Comparison of ENCODE assay signal across 29 mouse cellular contexts in genomic region chr13:40023201-40023777, GRCm38 (mm10).
A peak's percentile ranks its signal among the peaks of the same experiment; 100 is the strongest.
DNase-seq lines count a peak whose midpoint lies in the region; ATAC-seq lines count a peak whose summit lies in the region.
"Had no signal": no experiment of that assay in that cellular context is flagged by ENCODE, and none has a peak within 500 bp of the region (broad histone marks: within the 10 kb centered on the region; RNA-seq: fewer than 3 reads in every experiment).

No protein-coding gene starts in this region.

- no peak for ATAC-seq in forebrain, embryonic 13.5 days
- ATAC-seq: activated CD4-positive, CD25-positive, alpha-beta regulatory T cell, adult 4 months; forebrain, embryonic 15.5 days; hindbrain, embryonic 16.5 days; intestine, embryonic 15.5 days had no signal

- WGBS in forebrain, embryonic 13.5 days = 54% methylated on average over 8 of the region's 8 CpGs

- no peak overlapping the region for H3K4me2 ChIP-seq in forebrain, embryonic 13.5 days
- H3K4me2 ChIP-seq: embryonic facial prominence, embryonic 12.5 days; embryonic facial prominence, embryonic 15.5 days; forebrain, embryonic 15.5 days; heart, embryonic 12.5 days; heart, embryonic 15.5 days; hindbrain, embryonic 13.5 days; intestine, embryonic 15.5 days had no signal

- H3K36me3 ChIP-seq in forebrain, embryonic 13.5 days (ENCODE audit: poor library complexity, severe bottlenecking) = no peaks in the 10 kb centered on the region
- H3K36me3 ChIP-seq: embryonic facial prominence, embryonic 12.5 days; embryonic facial prominence, embryonic 15.5 days; forebrain, embryonic 15.5 days; G1E; heart, embryonic 12.5 days; heart, embryonic 15.5 days; hindbrain, embryonic 10.5 days; hindbrain, embryonic 13.5 days; intestine, embryonic 15.5 days had no signal

- peak; percentile 15 for DNase-seq in cerebellum, adult 11-12 months
- DNase-seq in cerebellum, postnatal 10 days = no peak
- peak; percentile 28 for DNase-seq in cerebellum, adult 9-11 months
- no peak for DNase-seq in cerebellum, postnatal 4 days (ENCODE audit: low spot score in 2 of 2)
- DNase-seq in Muller cell, postnatal 12 days (ENCODE audit: inconsistent ontology term) = peak; percentile 90
- DNase-seq in brain, adult 2 months (ENCODE audit: low read depth, low spot score) = peak; percentile 73
- DNase-seq: adrenal gland, adult 8-10 months; adrenal gland, postnatal 25 days; B cell, adult 2 months; gastrocnemius, adult 2 months; gastrocnemius, postnatal 14 days; heart, adult 18-20 months; heart, postnatal 10 days; heart, postnatal 36 days; kidney, adult 11 months; kidney, adult 8-10 months had no signal

- H3K4me3 ChIP-seq in forebrain, embryonic 13.5 days = no peak overlapping the region
- H3K4me3 ChIP-seq: embryonic facial prominence, embryonic 12.5 days; embryonic facial prominence, embryonic 15.5 days; forebrain, embryonic 15.5 days; gastrocnemius, adult 2 months; heart, embryonic 12.5 days; heart, embryonic 15.5 days; hindbrain, embryonic 10.5 days; hindbrain, embryonic 13.5 days; intestine, embryonic 15.5 days had no signal

- no peak overlapping the region for H3K9ac ChIP-seq in forebrain, embryonic 13.5 days
- H3K9ac ChIP-seq: embryonic facial prominence, embryonic 12.5 days; embryonic facial prominence, embryonic 15.5 days; forebrain, embryonic 15.5 days; heart, embryonic 12.5 days; heart, embryonic 15.5 days; hindbrain, embryonic 13.5 days; intestine, embryonic 15.5 days had no signal

- no peaks in the 10 kb centered on the region for H3K9me3 ChIP-seq in forebrain, embryonic 13.5 days (replicated peaks)
- H3K9me3 ChIP-seq: embryonic facial prominence, embryonic 12.5 days; embryonic facial prominence, embryonic 15.5 days; heart, embryonic 12.5 days; heart, embryonic 15.5 days; hindbrain, embryonic 13.5 days; intestine, embryonic 15.5 days had no signal

- no peaks in the 10 kb centered on the region for H3K4me1 ChIP-seq in forebrain, embryonic 13.5 days
- H3K4me1 ChIP-seq: embryonic facial prominence, embryonic 12.5 days; embryonic facial prominence, embryonic 15.5 days; forebrain, embryonic 15.5 days; heart, embryonic 12.5 days; heart, embryonic 15.5 days; hindbrain, embryonic 10.5 days; hindbrain, embryonic 13.5 days; intestine, embryonic 15.5 days had no signal

- H3K27me3 ChIP-seq in forebrain, embryonic 13.5 days = no peaks in the 10 kb centered on the region
- H3K27me3 ChIP-seq: CH12.LX; embryonic facial prominence, embryonic 12.5 days; embryonic facial prominence, embryonic 15.5 days; forebrain, embryonic 15.5 days; heart, embryonic 12.5 days; heart, embryonic 15.5 days; hindbrain, embryonic 13.5 days; intestine, embryonic 15.5 days had no signal

- H3K27ac ChIP-seq in forebrain, embryonic 13.5 days = no peak overlapping the region
- H3K27ac ChIP-seq: embryonic facial prominence, embryonic 12.5 days; embryonic facial prominence, embryonic 15.5 days; forebrain, embryonic 15.5 days; gastrocnemius, adult 2 months; heart, embryonic 15.5 days; hindbrain, embryonic 10.5 days; hindbrain, embryonic 13.5 days; intestine, embryonic 15.5 days had no signal

Comparison
In these comparisons a context has a peak if more than half of its experiments do, and no peak if none do; other contexts are left out.
1. DNase-seq: peak in cerebellum, adult 11-12 months (single experiment), cerebellum, adult 9-11 months (single experiment), Muller cell, postnatal 12 days (single experiment) and brain, adult 2 months (single experiment); none in cerebellum, postnatal 10 days (0 of 2) and cerebellum, postnatal 4 days (0 of 2).